Mouse (Mus musculus): ENCODE results near the gene Ttc9c. TPM values are rescaled to one million over a fixed set of nuclear protein-coding genes. Genes with fewer than 3 reads are reported as not detected.

Gene Ttc9c
- polyA plus RNA-seq, 1 experiment from 2014 or later, result 22.5 TPM

DNA sequence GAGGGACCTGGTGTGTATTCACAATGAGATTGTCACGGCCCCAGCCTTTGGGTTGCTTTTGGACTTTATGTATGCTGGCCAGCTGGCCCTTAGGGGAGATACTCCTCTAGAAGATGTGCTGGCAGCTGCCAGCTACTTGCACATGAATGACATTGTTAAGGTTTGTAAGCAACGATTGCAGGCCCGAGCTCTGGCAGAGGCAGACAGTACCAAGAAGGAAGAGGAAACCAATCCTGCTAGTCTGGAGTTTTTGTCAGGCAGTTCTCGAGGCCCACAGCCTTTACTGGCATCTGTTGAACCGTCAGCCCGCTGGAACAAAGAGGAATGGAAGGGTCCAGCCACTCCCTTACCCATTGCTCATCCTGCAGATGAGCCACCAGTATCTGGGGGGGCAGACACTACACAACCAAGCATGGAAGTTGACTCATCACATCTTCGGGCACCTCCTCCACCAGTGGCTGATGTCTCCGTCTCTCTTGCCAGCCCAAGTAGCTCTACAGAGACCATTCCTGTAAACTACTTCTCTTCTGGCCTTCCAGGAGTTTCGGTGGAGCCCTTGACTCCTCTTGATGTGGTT is 15.8 kb downstream of the Ttc9c start:
- peaks cover 38% of the 10 kb centered on the region for H3K36me3 ChIP-seq (replicated peaks)
- WGBS (ENCODE audit: insufficient replicate concordance), result 70% methylated on average over 9 of the region's 9 CpGs
- H3K27ac ChIP-seq (replicated peaks), result peak overlapping the region; percentile 76
- no peak for ATAC-seq (ENCODE audit: insufficient read depth)
- H3K9me3 ChIP-seq (replicated peaks), result no peaks in the 10 kb centered on the region
- peak overlapping the region; percentile 81 for H3K4me2 ChIP-seq
- H3K27me3 ChIP-seq, result no peaks in the 10 kb centered on the region
- H3K4me1 ChIP-seq (replicated peaks), result peaks cover 43% of the 10 kb centered on the region
- H3K4me3 ChIP-seq (replicated peaks), result peak overlapping the region; percentile 73; the same call in 1 of the 2 replicates
- H3K9ac ChIP-seq, result no peak overlapping the region

DNA sequence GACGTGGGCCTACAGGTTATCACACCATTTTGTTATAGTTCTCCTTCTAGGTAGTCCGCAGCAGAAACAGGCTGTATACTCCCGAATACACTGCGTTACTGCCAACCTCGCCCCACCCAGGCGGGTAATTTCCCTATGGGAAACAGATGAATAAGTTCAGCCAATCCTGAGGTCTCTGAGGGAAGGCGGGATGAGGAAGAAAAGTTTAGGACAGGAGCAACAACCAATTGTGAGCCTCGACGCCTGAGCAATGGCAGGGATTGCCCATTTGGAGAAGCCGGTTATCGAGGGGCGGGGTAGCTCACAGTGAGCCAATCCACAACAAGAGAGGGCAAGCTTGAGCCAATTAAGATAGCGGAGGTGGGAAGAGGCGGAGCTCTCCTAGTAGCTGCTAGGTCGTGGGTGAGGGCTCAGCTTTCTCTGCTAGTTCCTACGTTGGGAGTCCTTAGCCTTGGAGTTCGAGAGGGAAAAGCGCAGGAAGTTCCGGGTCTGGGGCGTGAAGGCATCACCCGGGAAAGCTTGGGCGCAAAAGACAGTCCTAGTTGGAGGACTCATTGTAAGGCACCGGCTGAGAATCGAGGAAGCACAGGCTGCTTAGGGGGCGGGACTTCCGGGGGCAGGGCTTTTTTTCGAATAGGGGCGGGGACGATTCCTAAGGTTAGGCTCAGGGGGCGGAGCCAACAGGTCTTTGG is 16.9 kb downstream of the Ttc9c start, which contains the start of gene Zbtb3:
TSS of gene Zbtb3 (plus strand) at position 426 of the 692 bp plus-strand sequence.
- Histone ChIP-seq H3K27me3 (no peaks in the 10 kb centered on the region), H3K27ac (replicated peaks) (peak within 1 kb of the TSS; percentile 80), H3K9me3 (replicated peaks) (no peaks in the 10 kb centered on the region), H3K4me2 (peak within 1 kb of the TSS; percentile 81), H3K36me3 (replicated peaks) (peaks cover 28% of the 10 kb centered on the region), H3K9ac (peak within 1 kb of the TSS; percentile 63), H3K4me3 (replicated peaks) (peak within 1 kb of the TSS; percentile 73), H3K4me1 (replicated peaks) (peaks cover 53% of the 10 kb centered on the region)
- under 1% methylated on average over 30 of the region's 30 CpGs for WGBS (ENCODE audit: insufficient replicate concordance)
- peak; percentile 96 for ATAC-seq (ENCODE audit: insufficient read depth)

DNA sequence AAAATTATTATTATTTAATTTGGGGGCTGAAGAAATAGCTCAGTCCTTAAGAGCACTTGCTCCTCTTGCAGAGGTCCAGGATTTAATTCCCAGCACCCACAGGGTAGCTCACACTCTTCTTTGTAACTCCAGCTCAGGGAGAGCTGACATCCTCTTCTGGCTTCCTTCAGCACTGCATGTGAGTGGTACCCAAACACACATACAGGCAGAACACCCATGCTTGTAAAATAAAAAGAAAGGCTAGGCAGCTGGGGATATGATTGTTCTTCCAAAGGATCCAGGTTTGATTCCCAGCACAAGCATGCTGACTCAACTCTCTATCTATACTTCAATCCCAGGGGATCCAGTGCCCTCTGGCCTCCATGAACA is 20.2 kb downstream of the Ttc9c start:
- H3K9me3 ChIP-seq (replicated peaks), result no peaks in the 10 kb centered on the region
- H3K36me3 ChIP-seq (replicated peaks), result peaks cover 25% of the 10 kb centered on the region
- H3K4me2 ChIP-seq, result peak overlapping the region; percentile 79
- H3K27me3 ChIP-seq, result no peaks in the 10 kb centered on the region
- no peak overlapping the region; the same call in 1 of the 2 replicates for H3K27ac ChIP-seq (replicated peaks)
- peaks cover 57% of the 10 kb centered on the region for H3K4me1 ChIP-seq (replicated peaks)
- peak overlapping the region; percentile 74 for H3K4me3 ChIP-seq (replicated peaks)
- no peak for ATAC-seq (ENCODE audit: insufficient read depth)
- no peak overlapping the region for H3K9ac ChIP-seq

DNA sequence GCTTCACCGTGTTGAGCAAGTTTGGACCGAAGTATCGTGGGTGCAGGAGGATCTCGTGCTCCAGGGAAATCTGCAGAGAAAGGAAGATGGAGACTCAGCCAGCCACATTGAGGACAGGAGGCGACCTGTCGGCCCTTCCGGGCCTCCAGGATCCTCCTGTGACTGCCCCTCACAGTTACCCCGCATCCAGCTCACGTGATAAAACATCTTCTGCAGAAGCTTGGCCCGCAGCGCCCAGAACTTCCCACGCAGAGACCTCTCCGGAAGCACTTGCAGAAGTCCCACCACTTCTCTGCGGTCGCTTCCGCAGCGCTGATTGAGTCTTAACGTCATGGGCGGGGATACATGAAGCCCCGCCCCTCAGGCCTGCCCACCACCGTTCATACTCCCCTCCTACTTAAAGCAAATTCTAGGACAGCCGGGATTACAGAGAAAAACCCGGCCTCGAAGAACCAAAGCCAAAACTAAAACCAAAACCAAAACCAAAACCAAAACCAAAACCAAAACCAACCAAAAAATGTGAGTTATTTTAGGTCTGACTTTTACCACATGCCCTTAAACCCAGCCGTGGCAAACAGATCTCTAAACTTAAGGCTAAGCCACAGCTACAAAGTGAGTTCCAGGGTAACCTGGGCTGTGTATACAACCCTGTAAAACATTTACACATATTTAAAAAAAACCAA is 20.7 kb downstream of the Ttc9c start, which contains the start of gene Polr2g:
TSS of gene Polr2g (minus strand) at position 314 of the 683 bp plus-strand sequence.
- Histone ChIP-seq H3K9ac (peak within 1 kb of the TSS; percentile 72), H3K4me1 (replicated peaks) (peaks cover 52% of the 10 kb centered on the region), H3K27me3 (no peaks in the 10 kb centered on the region), H3K36me3 (replicated peaks) (peaks cover 30% of the 10 kb centered on the region), H3K27ac (replicated peaks) (peak within 1 kb of the TSS; percentile 73), H3K4me3 (replicated peaks) (peak within 1 kb of the TSS; percentile 74), H3K9me3 (replicated peaks) (no peaks in the 10 kb centered on the region), H3K4me2 (peak within 1 kb of the TSS; percentile 79)
- WGBS (ENCODE audit: insufficient replicate concordance), result under 1% methylated on average over 25 of the region's 25 CpGs
- peak; percentile 53 for ATAC-seq (ENCODE audit: insufficient read depth)

GRCm38 (mm10) chr19:8790171-8790570 is 29.0 kb downstream of the Ttc9c start:
- H3K27me3 ChIP-seq, result no peaks in the 10 kb centered on the region
- H3K9me3 ChIP-seq (replicated peaks), result no peaks in the 10 kb centered on the region
- H3K36me3 ChIP-seq (replicated peaks), result peaks cover 35% of the 10 kb centered on the region
- H3K4me3 ChIP-seq (replicated peaks), result no peak overlapping the region
- no peak for ATAC-seq (ENCODE audit: insufficient read depth)
- H3K4me1 ChIP-seq (replicated peaks), result peaks cover 15% of the 10 kb centered on the region
- WGBS (ENCODE audit: insufficient replicate concordance), result 64% methylated on average over 7 of the region's 7 CpGs
- no peak overlapping the region for H3K27ac ChIP-seq (replicated peaks)
- no peak overlapping the region for H3K9ac ChIP-seq
- no peak overlapping the region for H3K4me2 ChIP-seq

GRCm38 (mm10) chr19:8789171-8789570 is 30.0 kb downstream of the Ttc9c start:
- no peak for ATAC-seq (ENCODE audit: insufficient read depth)

DNA sequence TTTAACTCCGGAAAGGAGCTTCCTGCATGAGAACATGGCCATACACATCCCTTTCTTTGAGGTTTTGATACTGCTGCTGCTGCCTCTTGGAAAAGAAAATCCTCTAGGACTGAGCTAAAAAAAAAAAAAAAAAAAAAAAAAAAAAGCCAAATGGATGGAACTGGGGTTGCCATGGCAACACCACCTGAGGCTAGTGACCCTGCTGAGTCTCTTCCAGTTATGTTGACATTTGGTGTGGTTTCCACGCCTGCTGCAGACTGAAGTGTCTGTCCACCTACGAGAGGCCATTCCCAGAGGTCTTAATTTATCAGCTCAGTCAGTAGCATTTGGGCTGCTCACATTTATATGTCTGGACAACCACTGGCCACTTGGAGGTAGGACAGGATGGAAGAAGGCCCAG is 30.6 kb downstream of the Ttc9c start:
- H3K36me3 ChIP-seq (replicated peaks), result peaks cover 22% of the 10 kb centered on the region

More at GRCm38 (mm10) chr19:8789171-8789570, 30.0 kb downstream of the Ttc9c start:
- Histone ChIP-seq H3K4me2 (no peak overlapping the region), H3K4me3 (replicated peaks) (no peak overlapping the region), H3K36me3 (replicated peaks) (peaks cover 25% of the 10 kb centered on the region), H3K9me3 (replicated peaks) (no peaks in the 10 kb centered on the region), H3K4me1 (replicated peaks) (peaks cover 24% of the 10 kb centered on the region), H3K27ac (replicated peaks) (no peak overlapping the region), H3K9ac (no peak overlapping the region), H3K27me3 (no peaks in the 10 kb centered on the region)
- 75% methylated on average over 1 of the region's 1 CpGs for WGBS (ENCODE audit: insufficient replicate concordance)

DNA sequence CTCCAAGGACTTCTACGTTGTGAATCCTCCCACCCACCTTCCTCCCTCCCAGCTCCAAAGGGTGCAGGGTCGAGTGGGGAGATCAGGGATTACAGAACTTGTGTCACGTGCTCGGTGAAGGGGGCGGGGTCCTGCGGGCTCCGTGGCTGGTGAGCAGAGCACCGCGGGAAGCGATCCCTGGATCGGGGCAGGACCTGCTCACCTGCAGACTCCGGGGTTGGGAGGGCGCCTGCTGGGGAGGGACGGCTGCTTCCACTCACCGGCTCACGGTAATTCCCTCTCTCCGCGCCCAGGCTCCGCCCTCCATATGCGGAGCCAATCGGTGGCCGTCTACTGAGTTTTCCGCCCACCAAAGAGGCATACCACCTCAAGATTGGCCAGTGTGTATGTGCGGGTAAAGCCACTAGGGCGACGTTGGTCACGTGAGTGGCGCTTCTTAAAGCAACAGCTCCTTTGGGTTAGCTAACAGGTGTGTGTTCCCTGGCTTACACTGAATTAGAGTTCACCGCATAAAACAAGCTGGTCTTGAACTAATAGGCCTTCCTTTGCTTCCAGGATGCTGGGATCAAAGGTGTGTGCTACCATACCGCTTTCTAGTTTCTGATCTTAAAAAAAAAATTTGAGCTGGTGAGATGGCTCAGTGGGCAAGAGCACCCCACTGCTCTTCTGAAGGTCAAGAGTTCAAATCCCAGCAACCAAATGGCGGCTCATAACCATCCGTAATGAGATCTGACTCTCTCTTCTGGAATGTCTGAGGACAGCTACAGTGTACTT is 32.9 kb downstream of the Ttc9c start, which contains the start of gene Taf6l:
TSS of gene Taf6l (minus strand) at position 410 of the 774 bp plus-strand sequence.
- Histone ChIP-seq H3K27ac (replicated peaks) (peak within 1 kb of the TSS; percentile 89), H3K36me3 (replicated peaks) (peaks cover 32% of the 10 kb centered on the region), H3K4me1 (replicated peaks) (peaks cover 24% of the 10 kb centered on the region), H3K9me3 (replicated peaks) (no peaks in the 10 kb centered on the region), H3K27me3 (no peaks in the 10 kb centered on the region), H3K9ac (peak within 1 kb of the TSS; percentile 82), H3K4me2 (peak within 1 kb of the TSS; percentile 86), H3K4me3 (replicated peaks) (peak within 1 kb of the TSS; percentile 89)
- peak; percentile 99 for ATAC-seq (ENCODE audit: insufficient read depth)
- under 1% methylated on average over 32 of the region's 32 CpGs for WGBS (ENCODE audit: insufficient replicate concordance)

More for the DNA sequence above, 30.6 kb downstream of the Ttc9c start:
- H3K4me2 ChIP-seq, result no peak overlapping the region
- H3K4me1 ChIP-seq (replicated peaks), result peaks cover 24% of the 10 kb centered on the region
- 48% methylated on average over 3 of the region's 3 CpGs for WGBS (ENCODE audit: insufficient replicate concordance)
- H3K27ac ChIP-seq (replicated peaks), result no peak overlapping the region
- no peaks in the 10 kb centered on the region for H3K9me3 ChIP-seq (replicated peaks)
- H3K4me3 ChIP-seq (replicated peaks), result no peak overlapping the region
- no peak for ATAC-seq (ENCODE audit: insufficient read depth)
- no peaks in the 10 kb centered on the region for H3K27me3 ChIP-seq
- H3K9ac ChIP-seq, result no peak overlapping the region

DNA sequence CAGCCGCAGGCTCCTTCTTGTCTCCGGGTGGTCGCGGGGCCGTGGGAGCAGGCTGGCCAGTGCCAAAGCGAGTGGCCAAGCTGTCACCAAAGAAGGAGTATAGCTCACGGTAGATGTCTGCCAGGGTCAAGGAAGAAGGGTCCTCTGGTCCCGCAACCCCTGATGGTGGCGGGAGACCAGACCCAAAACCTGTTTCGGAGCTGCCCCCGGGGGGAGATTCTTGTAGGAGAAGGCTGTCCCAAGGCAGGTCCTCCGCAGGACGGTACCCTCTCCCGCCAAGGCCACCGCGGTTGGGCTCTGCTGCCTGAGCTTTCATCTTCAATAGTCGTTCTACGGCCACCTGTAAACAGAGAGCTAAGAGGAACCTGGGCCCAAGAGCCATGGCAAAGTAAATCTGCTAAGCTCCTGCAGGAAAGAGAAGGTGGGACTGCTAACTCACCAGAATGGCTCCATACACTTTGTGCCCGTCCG is 44.1 kb downstream of the Ttc9c start:
- Histone ChIP-seq H3K9ac (peak overlapping the region; percentile 97), H3K4me1 (replicated peaks) (peaks cover 51% of the 10 kb centered on the region), H3K9me3 (replicated peaks) (no peaks in the 10 kb centered on the region), H3K4me2 (peak overlapping the region; percentile 92), H3K4me3 (replicated peaks) (peak overlapping the region; percentile 88), H3K27me3 (no peaks in the 10 kb centered on the region), H3K27ac (replicated peaks) (peak overlapping the region; percentile 99), H3K36me3 (replicated peaks) (peaks cover 41% of the 10 kb centered on the region)
- ATAC-seq (ENCODE audit: insufficient read depth), result no peak
- WGBS (ENCODE audit: insufficient replicate concordance), result 3% methylated on average over 20 of the region's 20 CpGs

DNA sequence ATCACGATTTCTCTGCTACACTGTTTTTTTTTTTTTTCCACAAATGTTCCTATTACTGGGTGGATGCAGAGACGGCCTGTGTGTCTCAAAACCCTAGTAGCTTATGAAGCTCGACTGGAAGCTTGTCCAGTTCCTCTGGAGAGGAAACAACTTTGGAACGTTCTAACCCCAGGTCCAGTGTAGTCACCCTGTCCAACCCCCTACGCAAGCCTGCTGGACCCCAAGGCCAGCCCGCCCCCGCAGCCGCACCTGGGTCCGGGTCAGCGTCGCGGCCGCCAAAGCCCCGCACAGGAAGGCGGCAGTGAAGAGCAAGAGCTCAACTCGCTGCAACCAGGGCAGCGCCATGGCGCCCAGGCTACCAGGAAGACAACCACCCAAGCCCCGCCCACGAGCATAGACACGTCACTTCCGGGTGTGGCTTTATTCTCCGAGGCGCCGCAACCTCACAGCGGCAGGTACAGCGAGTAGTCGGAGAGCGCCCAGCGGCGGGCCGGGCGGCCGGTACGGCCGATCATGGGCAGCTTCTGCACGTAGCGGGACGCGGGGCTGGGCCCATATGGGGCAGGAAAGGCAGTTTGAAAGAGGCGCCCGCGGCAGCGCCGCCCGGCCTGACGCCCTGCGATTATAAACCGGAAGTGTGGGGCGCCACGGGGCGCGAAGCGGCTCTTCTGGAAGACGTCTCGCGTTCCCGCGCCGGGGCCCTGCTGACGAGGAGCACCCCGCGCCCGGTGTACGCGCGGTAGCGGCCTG is 44.9 kb downstream of the Ttc9c start, which contains the start of gene Tmem179b:
TSS of gene Tmem179b (minus strand) at position 382 of the 750 bp plus-strand sequence.
- no peaks in the 10 kb centered on the region for H3K27me3 ChIP-seq
- under 1% methylated on average over 68 of the region's 68 CpGs for WGBS (ENCODE audit: insufficient replicate concordance)
- H3K4me2 ChIP-seq, result peak within 1 kb of the TSS; percentile 92
- H3K36me3 ChIP-seq (replicated peaks), result peaks cover 44% of the 10 kb centered on the region
- H3K4me1 ChIP-seq (replicated peaks), result peaks cover 51% of the 10 kb centered on the region
- H3K27ac ChIP-seq (replicated peaks), result peak within 1 kb of the TSS; percentile 99
- H3K9ac ChIP-seq, result peak within 1 kb of the TSS; percentile 97
- peak within 1 kb of the TSS; percentile 88 for H3K4me3 ChIP-seq (replicated peaks)
- peak; percentile 88 for ATAC-seq (ENCODE audit: insufficient read depth)
- no peaks in the 10 kb centered on the region for H3K9me3 ChIP-seq (replicated peaks)

Data from liver, embryonic 15.5 days (tissue).